Comparison of ENCODE assay signal across 8 mouse cellular contexts in the genomic region with DNA sequence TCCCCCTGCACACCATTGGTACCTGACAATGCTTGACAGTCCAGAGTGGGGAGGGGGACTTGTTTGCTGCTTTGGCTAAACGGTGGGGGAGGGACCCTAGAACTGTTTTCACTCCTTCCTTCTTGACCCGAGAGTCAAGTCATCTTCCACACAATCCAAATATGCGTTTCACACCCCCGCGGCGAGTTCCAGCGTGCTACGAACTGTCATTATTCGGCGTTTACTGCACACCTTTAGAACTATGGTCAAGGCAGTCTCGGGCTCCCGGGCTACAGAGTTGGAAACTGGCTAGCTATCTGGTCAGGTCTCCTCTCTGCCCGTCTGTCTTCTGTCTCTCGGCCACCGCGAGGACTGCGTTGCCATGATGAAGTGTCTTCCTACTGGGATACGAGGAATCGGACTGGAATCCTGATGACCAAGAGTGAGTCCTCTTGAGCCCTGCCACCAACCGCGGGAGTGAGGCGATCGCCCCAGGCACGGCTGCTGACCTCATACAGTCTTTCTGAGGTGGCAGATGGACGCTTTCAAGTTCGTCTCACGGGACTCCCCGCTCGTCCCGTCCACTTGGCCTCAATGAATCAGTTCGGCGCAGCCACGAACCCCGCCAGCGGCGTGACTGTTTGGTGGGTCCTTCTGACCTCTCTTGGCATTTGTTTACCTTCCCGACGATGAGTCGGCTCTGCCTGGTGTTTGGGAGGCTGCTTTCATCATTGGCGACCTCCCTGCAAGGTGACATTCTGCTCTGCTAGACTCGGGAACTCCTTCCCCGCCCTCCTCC. TPM values are rescaled to one million over a fixed set of nuclear protein-coding genes. Genes with fewer than 3 reads are reported as not detected.
A peak's percentile ranks its signal among the peaks of the same experiment; 100 is the strongest.
DNase-seq lines count a peak whose midpoint lies in the region; ATAC-seq and TF ChIP-seq lines count a peak whose summit lies in the region.

No protein-coding gene starts in this region.

- no peak for TF ChIP-seq POLR2A in CH12.LX (IDR thresholded peaks at IDR 0.05; ENCODE audit: low read depth, low read length)
- no peak for TF ChIP-seq POLR2A in cortical plate, adult 2 months (IDR thresholded peaks at IDR 0.05; ENCODE audit: extremely low read depth, insufficient read depth, low read length)

- peak overlapping the region; percentile 3; the same call in 1 of the 2 replicates for H3K27ac ChIP-seq in CH12.LX (ENCODE audit: insufficient read depth, low read depth)
- H3K27ac ChIP-seq in cortical plate, adult 2 months (ENCODE audit: insufficient read depth, low read length), result peak overlapping the region; percentile 88
- H3K27ac ChIP-seq in layer of hippocampus, adult 2 months, result peak overlapping the region; percentile 95
- H3K27ac ChIP-seq in lung, embryonic 16.5 days (ENCODE audit: low read length), result peak overlapping the region; percentile 93

- no peaks in the 10 kb centered on the region for H3K27me3 ChIP-seq in CH12.LX (replicated peaks)
- H3K27me3 ChIP-seq in lung, embryonic 16.5 days (ENCODE audit: control insufficient read depth, insufficient read depth, low read depth, low read length), result no peaks in the 10 kb centered on the region

- DNase-seq in adrenal gland, adult 18-20 months (ENCODE audit: low spot score in 2 of 2), result peak; percentile 34 to 57
- no peak for DNase-seq in adrenal gland, postnatal 4 days (ENCODE audit: low spot score in 2 of 2)
- DNase-seq in CH12.LX (ENCODE audit: extremely low read depth), result peak; percentile 28
- DNase-seq in gastrocnemius, postnatal 25 days, result peak; percentile 18
- peak in 1 of 2 experiments; percentile 40 for DNase-seq in layer of hippocampus, adult 2 months (ENCODE audit: low spot score in 2 of 2)
- DNase-seq in right cerebral cortex, postnatal 14 days, result peak; percentile 16

- ATAC-seq in lung, embryonic 16.5 days (ENCODE audit: low read depth), result peak; percentile 23

- dilution Hi-C loops in CH12.LX (cut with MboI; ENCODE audit: extremely low pct_ligation_motif_present, extremely low pct_unique_long_range_greater_than_20kb, low sequenced_read_pairs), result no loop called here

- peak overlapping the region; percentile 92 to 98 (median 93) for H3K4me3 ChIP-seq in CH12.LX (replicated peaks in 1 of 3; ENCODE audit: low read depth in 2 of 3, low read length in 2 of 3, poor library complexity in 1 of 3)
- peak overlapping the region; percentile 95 for H3K4me3 ChIP-seq in cortical plate, adult 2 months (ENCODE audit: insufficient read depth, low read length)
- H3K4me3 ChIP-seq in layer of hippocampus, adult 2 months, result peak overlapping the region; percentile 100
- peak overlapping the region; percentile 97 for H3K4me3 ChIP-seq in lung, embryonic 16.5 days (ENCODE audit: low read length)

- peak overlapping the region; percentile 49 for H3K4me2 ChIP-seq in CH12.LX (ENCODE audit: insufficient read depth, low read depth, poor library complexity, severe bottlenecking)
- peak overlapping the region; percentile 98 for H3K4me2 ChIP-seq in lung, embryonic 16.5 days (ENCODE audit: low read depth, low read length)

- TF ChIP-seq RAD21 in CH12.LX (IDR thresholded peaks at IDR 0.05; ENCODE audit: low read depth, low read length), result no peak

- in situ Hi-C loops in CH12.LX (cut with MboI; ENCODE audit: low pct_ligation_motif_present, low pct_unique_long_range_greater_than_20kb, low sequenced_read_pairs), result loop anchor here (10.0 kb wide), 2 partner anchors 268 to 338 kb away; no protein-coding TSS in a partner anchor

- TF ChIP-seq EP300 in CH12.LX (IDR thresholded peaks at IDR 0.05; ENCODE audit: low read length), result no peak

- under 1% methylated on average over 42 of the region's 42 CpGs for WGBS in lung, embryonic 16.5 days

- peaks cover 0 to 13% of the 10 kb centered on the region in 2 experiments for H3K36me3 ChIP-seq in CH12.LX (replicated peaks in 1 of 2; ENCODE audit: control insufficient read depth in 1 of 2, insufficient read depth in 1 of 2, low read length in 1 of 2)
- peaks cover 5% of the 10 kb centered on the region for H3K36me3 ChIP-seq in lung, embryonic 16.5 days (ENCODE audit: control insufficient read depth, insufficient read depth, low read length)

- H3K9ac ChIP-seq in CH12.LX (ENCODE audit: insufficient read depth, low read depth), result peak overlapping the region; percentile 89
- H3K9ac ChIP-seq in lung, embryonic 16.5 days (ENCODE audit: low read length), result peak overlapping the region; percentile 98

- peaks cover 15% of the 10 kb centered on the region for H3K79me2 ChIP-seq in CH12.LX (replicated peaks; ENCODE audit: control insufficient read depth, extremely low read depth, insufficient read depth, poor library complexity, severe bottlenecking)

- H3K9me3 ChIP-seq in CH12.LX (replicated peaks; ENCODE audit: low read length), result no peaks in the 10 kb centered on the region
- no peaks in the 10 kb centered on the region for H3K9me3 ChIP-seq in lung, embryonic 16.5 days (ENCODE audit: control insufficient read depth, low read length)

- no peak for TF ChIP-seq CTCF in CH12.LX (conservative IDR thresholded peaks at IDR 0.05 in 1 of 2, IDR thresholded peaks at IDR 0.05 in 1 of 2; ENCODE audit: low read depth in 2 of 2, low read length in 2 of 2)
- TF ChIP-seq CTCF in cortical plate, adult 2 months (IDR thresholded peaks at IDR 0.05; ENCODE audit: extremely low read depth, insufficient read depth, low read length), result no peak
- TF ChIP-seq CTCF in layer of hippocampus, adult 2 months (conservative IDR thresholded peaks at IDR 0.05), result no peak

- peaks cover 6 to 44% of the 10 kb centered on the region in 2 experiments for H3K4me1 ChIP-seq in CH12.LX (ENCODE audit: control insufficient read depth in 1 of 2, insufficient read depth in 2 of 2)
- peaks cover 5% of the 10 kb centered on the region for H3K4me1 ChIP-seq in cortical plate, adult 2 months (ENCODE audit: control insufficient read depth, insufficient read depth, low read length)
- peaks cover 16% of the 10 kb centered on the region for H3K4me1 ChIP-seq in lung, embryonic 16.5 days (replicated peaks; ENCODE audit: control insufficient read depth, insufficient read depth, low read length)

TF ChIP-seq in CH12.LX, 34 proteins besides CTCF, POLR2A, EP300 and RAD21:
- no peak for TF ChIP-seq HCFC1 (IDR thresholded peaks at IDR 0.05; ENCODE audit: low read depth, low read length)
- peak; percentile 5; the same call in 1 of the 2 replicates for TF ChIP-seq MXI1 (IDR thresholded peaks at IDR 0.05; ENCODE audit: low read depth, low read length)
- TF ChIP-seq BHLHE40 (IDR thresholded peaks at IDR 0.05; ENCODE audit: low read depth, low read length), result peak; percentile 36; the same call in 1 of the 2 replicates
TF ChIP-seq in CH12.LX: peak in this region for 2.

RNA-seq across cellular contexts. Expression of a gene that starts 0.4 kb away (rescaled TPM):
- 10 to 100 TPM in 1 of 2 experiments, 1 to 10 TPM in 1; 9.9 to 10.5 TPM for total RNA-seq in adrenal gland, adult 18-20 months (2021)
- 10 to 100 TPM in 1 of 2 experiments, 1 to 10 TPM in 1; 9.7 to 10.3 TPM for total RNA-seq in adrenal gland, postnatal 4 days (2021)
- total RNA-seq in CH12.LX (2012; rRNA removed) (3.6 and 4.7 TPM in 2 replicates), CH12.LX (2014; rRNA removed) (5.4 and 6.5 TPM in 2 replicates)
- 4.5 and 5.2 TPM in 2 replicates for polyA plus RNA-seq in CH12.LX (2012; ENCODE audit: insufficient read length, low read depth)
- polyA plus RNA-seq in cortical plate, adult 2 months (2012; rRNA removed), result 6.6 and 7.6 TPM in 2 replicates
- total RNA-seq in gastrocnemius, postnatal 25 days (2021), result 1 to 10 TPM; 3.2 TPM
- total RNA-seq in layer of hippocampus, adult 2 months (2021), result 10 to 100 TPM; 17.9 to 18.0 TPM
- polyA plus RNA-seq in lung, embryonic 16.5 days (2015; fragmentation: Nextera tagmentation; extraction: Ambion mirVana), result 15.6 and 17.0 TPM in 2 replicates

RNA-seq across cellular contexts. Expression of a gene that starts 1.1 kb away (rescaled TPM):
- under 1 TPM in 1 of 2 experiments, not detected in 1; 0.38 TPM for total RNA-seq in adrenal gland, adult 18-20 months (2021)
- total RNA-seq in adrenal gland, postnatal 4 days (2021), result under 1 TPM in 1 of 2 experiments, not detected in 1; 0.17 TPM
- total RNA-seq in CH12.LX (2012; rRNA removed) (not detected in 2 replicates), CH12.LX (2014; rRNA removed) (not detected in 2 replicates)
- not detected in 2 replicates for polyA plus RNA-seq in CH12.LX (2012; ENCODE audit: insufficient read length, low read depth)
- polyA plus RNA-seq in cortical plate, adult 2 months (2012; rRNA removed), result 0.10 and 0.17 TPM in 2 replicates
- total RNA-seq in gastrocnemius, postnatal 25 days (2021), result not detected
- not detected for total RNA-seq in layer of hippocampus, adult 2 months (2021)
- not detected in 2 replicates for polyA plus RNA-seq in lung, embryonic 16.5 days (2015; fragmentation: Nextera tagmentation; extraction: Ambion mirVana)

RNA-seq across cellular contexts. Expression of a gene that starts 12.4 kb away (rescaled TPM):
- 10 to 100 TPM; 22.8 to 46.9 TPM for total RNA-seq in adrenal gland, adult 18-20 months (2021)
- total RNA-seq in adrenal gland, postnatal 4 days (2021), result 10 to 100 TPM; 26.8 to 27.3 TPM
- 4.3 and 4.4 TPM in 2 replicates for total RNA-seq in CH12.LX (2012; rRNA removed)
- total RNA-seq in CH12.LX (2014; rRNA removed), result 3.3 and 3.7 TPM in 2 replicates
- 6.9 and 7.1 TPM in 2 replicates for polyA plus RNA-seq in CH12.LX (2012; ENCODE audit: insufficient read length, low read depth)
- polyA plus RNA-seq in cortical plate, adult 2 months (2012; rRNA removed), result 39.7 and 44.5 TPM in 2 replicates
- total RNA-seq in gastrocnemius, postnatal 25 days (2021), result 10 to 100 TPM; 14.3 to 18.5 TPM
- 10 to 100 TPM; 45.6 to 51.7 TPM for total RNA-seq in layer of hippocampus, adult 2 months (2021)
- 10.7 and 11.5 TPM in 2 replicates for polyA plus RNA-seq in lung, embryonic 16.5 days (2015; fragmentation: Nextera tagmentation; extraction: Ambion mirVana)

RNA-seq across cellular contexts. Expression of a gene that starts 15.1 kb away (rescaled TPM):
- 1 to 10 TPM; 2.4 to 7.7 TPM for total RNA-seq in adrenal gland, adult 18-20 months (2021)
- 1 to 10 TPM; 2.0 to 3.3 TPM for total RNA-seq in adrenal gland, postnatal 4 days (2021)
- total RNA-seq in CH12.LX (2012; rRNA removed) (0.08 and 0.25 TPM in 2 replicates), CH12.LX (2014; rRNA removed) (0.28 and 0.34 TPM in 2 replicates)
- polyA plus RNA-seq in CH12.LX (2012; ENCODE audit: insufficient read length, low read depth), result 0.34 and 0.61 TPM in 2 replicates
- 1.8 and 2.4 TPM in 2 replicates for polyA plus RNA-seq in cortical plate, adult 2 months (2012; rRNA removed)
- total RNA-seq in gastrocnemius, postnatal 25 days (2021), result under 1 TPM; 0.31 to 0.38 TPM
- total RNA-seq in layer of hippocampus, adult 2 months (2021), result 1 to 10 TPM; 1.4 to 1.6 TPM
- 21.0 and 21.2 TPM in 2 replicates for polyA plus RNA-seq in lung, embryonic 16.5 days (2015; fragmentation: Nextera tagmentation; extraction: Ambion mirVana)

RNA-seq across cellular contexts. Expression of a gene that starts 55.3 kb away (rescaled TPM):
- under 1 TPM in 1 of 2 experiments, not detected in 1; 0.23 TPM for total RNA-seq in adrenal gland, adult 18-20 months (2021)
- 1 to 10 TPM in 1 of 2 experiments, under 1 TPM in 1; 0.50 to 4.1 TPM for total RNA-seq in adrenal gland, postnatal 4 days (2021)
- total RNA-seq in CH12.LX (2012; rRNA removed) (not detected in 2 replicates), CH12.LX (2014; rRNA removed) (0.26 TPM in 1 of 2 replicates, not detected in the other)
- polyA plus RNA-seq in CH12.LX (2012; ENCODE audit: insufficient read length, low read depth), result not detected in 2 replicates
- polyA plus RNA-seq in cortical plate, adult 2 months (2012; rRNA removed), result 0.06 TPM in 1 of 2 replicates, not detected in the other
- not detected for total RNA-seq in gastrocnemius, postnatal 25 days (2021)
- total RNA-seq in layer of hippocampus, adult 2 months (2021), result under 1 TPM; 0.38 to 0.66 TPM
- polyA plus RNA-seq in lung, embryonic 16.5 days (2015; fragmentation: Nextera tagmentation; extraction: Ambion mirVana), result not detected in 2 replicates

Comparison
In these comparisons a context has a peak if more than half of its experiments do, and no peak if none do; other contexts are left out.
1. DNase-seq: peak in adrenal gland, adult 18-20 months (2 of 2), CH12.LX (single experiment), gastrocnemius, postnatal 25 days (single experiment) and right cerebral cortex, postnatal 14 days (single experiment); none in adrenal gland, postnatal 4 days (0 of 2).
2. H3K27ac ChIP-seq: peak in every context shown above with its lines; median percentile 95 in layer of hippocampus, adult 2 months; 93 in lung, embryonic 16.5 days; 88 in cortical plate, adult 2 months; 3 in CH12.LX.
3. Peak in every context shown above with its lines, with median percentiles within 50 percentile points of each other: H3K4me3 ChIP-seq.